8 mouse cellular contexts compared by ENCODE assay signal in genomic region chr9:48984320-48984844, GRCm38 (mm10). TPM values are rescaled to one million over a fixed set of nuclear protein-coding genes. Genes with fewer than 3 reads are reported as not detected.
A peak's percentile ranks its signal among the peaks of the same experiment; 100 is the strongest.
DNase-seq lines count a peak whose midpoint lies in the region; ATAC-seq and TF ChIP-seq lines count a peak whose summit lies in the region.

No protein-coding gene starts in this region.

- H3K27me3 ChIP-seq in heart, embryonic 13.5 days (replicated peaks) = no peaks in the 10 kb centered on the region
- H3K27me3 ChIP-seq in CH12.LX (replicated peaks) = no peaks in the 10 kb centered on the region
- no peaks in the 10 kb centered on the region for H3K27me3 ChIP-seq in forebrain, embryonic 14.5 days (replicated peaks; ENCODE audit: control insufficient read depth, insufficient read depth, low read length)
- no peaks in the 10 kb centered on the region for H3K27me3 ChIP-seq in liver, postnatal 0 days (ENCODE audit: insufficient read depth, low read length)

- WGBS in heart, embryonic 13.5 days = 23% methylated on average over 8 of the region's 8 CpGs
- 27% methylated on average over 8 of the region's 8 CpGs for WGBS in forebrain, embryonic 14.5 days
- WGBS in liver, postnatal 0 days (ENCODE audit: insufficient replicate concordance) = 12% methylated on average over 8 of the region's 8 CpGs

- H3K4me3 ChIP-seq in heart, embryonic 13.5 days = peak overlapping the region; percentile 92
- H3K4me3 ChIP-seq in CH12.LX (replicated peaks in 1 of 3; ENCODE audit: low read depth in 2 of 3, low read length in 2 of 3, poor library complexity in 1 of 3) = peak overlapping the region; percentile 40 to 84 (median 54)
- peak overlapping the region; percentile 79 for H3K4me3 ChIP-seq in forebrain, embryonic 14.5 days (ENCODE audit: low read depth, low read length)
- peak overlapping the region; percentile 74 for H3K4me3 ChIP-seq in liver, postnatal 0 days (ENCODE audit: low read depth, low read length)

- no peak for TF ChIP-seq EP300 in CH12.LX (IDR thresholded peaks at IDR 0.05; ENCODE audit: low read length)
- TF ChIP-seq EP300 in liver, postnatal 0 days (IDR thresholded peaks at IDR 0.05; ENCODE audit: low read depth) = no peak

- peaks cover 51% of the 10 kb centered on the region for H3K4me1 ChIP-seq in heart, embryonic 13.5 days
- peaks cover 2 to 23% of the 10 kb centered on the region in 2 experiments for H3K4me1 ChIP-seq in CH12.LX (ENCODE audit: control insufficient read depth in 1 of 2, insufficient read depth in 2 of 2)
- H3K4me1 ChIP-seq in forebrain, embryonic 14.5 days (ENCODE audit: control insufficient read depth, insufficient read depth, low read length) = peaks cover 16% of the 10 kb centered on the region
- H3K4me1 ChIP-seq in liver, postnatal 0 days (ENCODE audit: insufficient read depth) = peaks cover 26% of the 10 kb centered on the region

- H3K36me3 ChIP-seq in heart, embryonic 13.5 days = no peaks in the 10 kb centered on the region
- peaks cover 0 to 4% of the 10 kb centered on the region in 2 experiments for H3K36me3 ChIP-seq in CH12.LX (replicated peaks in 1 of 2; ENCODE audit: control insufficient read depth in 1 of 2, insufficient read depth in 1 of 2, low read length in 1 of 2)
- no peaks in the 10 kb centered on the region for H3K36me3 ChIP-seq in forebrain, embryonic 14.5 days (ENCODE audit: control insufficient read depth, insufficient read depth, low read length)
- H3K36me3 ChIP-seq in liver, postnatal 0 days (replicated peaks; ENCODE audit: insufficient read depth, low read length) = no peaks in the 10 kb centered on the region

- no peak for TF ChIP-seq POLR2A in CH12.LX (IDR thresholded peaks at IDR 0.05; ENCODE audit: low read depth, low read length)

- peak overlapping the region; percentile 82 for H3K4me2 ChIP-seq in heart, embryonic 13.5 days
- H3K4me2 ChIP-seq in CH12.LX (ENCODE audit: insufficient read depth, low read depth, poor library complexity, severe bottlenecking) = peak overlapping the region; percentile 23
- peak overlapping the region; percentile 75 for H3K4me2 ChIP-seq in forebrain, embryonic 14.5 days (ENCODE audit: low read length)
- peak overlapping the region; percentile 91 for H3K4me2 ChIP-seq in liver, postnatal 0 days (ENCODE audit: low read depth, low read length)

- no peak for TF ChIP-seq RAD21 in CH12.LX (IDR thresholded peaks at IDR 0.05; ENCODE audit: low read depth, low read length)

- peaks cover 2% of the 10 kb centered on the region; the same call in 1 of the 2 replicates for H3K79me2 ChIP-seq in CH12.LX (replicated peaks; ENCODE audit: control insufficient read depth, extremely low read depth, insufficient read depth, poor library complexity, severe bottlenecking)

- ATAC-seq in heart, embryonic 13.5 days (ENCODE audit: extremely low read depth, insufficient number of reproducible peaks, low FRiP score, low TSS enrichment) = no peak
- no peak for ATAC-seq in forebrain, embryonic 14.5 days
- peak; percentile 9 for ATAC-seq in liver, postnatal 0 days

- H3K9me3 ChIP-seq in heart, embryonic 13.5 days = no peaks in the 10 kb centered on the region
- no peaks in the 10 kb centered on the region for H3K9me3 ChIP-seq in CH12.LX (replicated peaks; ENCODE audit: low read length)
- no peaks in the 10 kb centered on the region for H3K9me3 ChIP-seq in forebrain, embryonic 14.5 days (replicated peaks; ENCODE audit: control insufficient read depth, low read length)
- no peaks in the 10 kb centered on the region for H3K9me3 ChIP-seq in liver, postnatal 0 days (ENCODE audit: low read length)

- H3K27ac ChIP-seq in heart, embryonic 13.5 days (replicated peaks) = peak overlapping the region; percentile 94
- H3K27ac ChIP-seq in CH12.LX (ENCODE audit: insufficient read depth, low read depth) = peak overlapping the region; percentile 38; the same call in 1 of the 2 replicates
- peak overlapping the region; percentile 85 for H3K27ac ChIP-seq in forebrain, embryonic 14.5 days (ENCODE audit: low read depth, low read length)
- peak overlapping the region; percentile 92 for H3K27ac ChIP-seq in liver, postnatal 0 days (ENCODE audit: low read depth)

- DNase-seq in heart, adult 9 months (ENCODE audit: low spot score in 2 of 2) = no peak
- peak; percentile 29 for DNase-seq in CH12.LX (ENCODE audit: extremely low read depth)
- DNase-seq in forebrain, embryonic 14.5 days (ENCODE audit: low spot score) = no peak
- DNase-seq in liver, postnatal 0 days = no peak
- no peak for DNase-seq in layer of hippocampus, adult 9-10 months (ENCODE audit: low spot score)
- no peak for DNase-seq in urinary bladder, adult 18-20 months (ENCODE audit: low spot score in 2 of 2)
- DNase-seq in layer of hippocampus, adult 8-10 months (ENCODE audit: low spot score in 2 of 2) = no peak

- dilution Hi-C loops in CH12.LX (cut with MboI; ENCODE audit: extremely low pct_ligation_motif_present, extremely low pct_unique_long_range_greater_than_20kb, low sequenced_read_pairs) = no loop called here

- in situ Hi-C loops in CH12.LX (cut with MboI; ENCODE audit: low pct_ligation_motif_present, low pct_unique_long_range_greater_than_20kb, low sequenced_read_pairs) = no loop called here

- H3K9ac ChIP-seq in heart, embryonic 13.5 days = peak overlapping the region; percentile 88
- peak overlapping the region; percentile 61 for H3K9ac ChIP-seq in CH12.LX (ENCODE audit: insufficient read depth, low read depth)
- H3K9ac ChIP-seq in forebrain, embryonic 14.5 days (ENCODE audit: low read length) = peak overlapping the region; percentile 64; the same call in 1 of the 2 replicates
- peak overlapping the region; percentile 52 for H3K9ac ChIP-seq in liver, postnatal 0 days (replicated peaks)

- peak in 1 of 2 experiments; percentile 15; a peak in 2 of 4 replicates for TF ChIP-seq CTCF in CH12.LX (conservative IDR thresholded peaks at IDR 0.05 in 1 of 2, IDR thresholded peaks at IDR 0.05 in 1 of 2; ENCODE audit: low read depth in 2 of 2, low read length in 2 of 2)
- TF ChIP-seq CTCF in liver, postnatal 0 days (IDR thresholded peaks at IDR 0.05; ENCODE audit: low read depth) = no peak

TF ChIP-seq in CH12.LX, 34 proteins besides CTCF, POLR2A, EP300 and RAD21:
- TF ChIP-seq HCFC1 (IDR thresholded peaks at IDR 0.05; ENCODE audit: low read depth, low read length) (no peak), USF1 (IDR thresholded peaks at IDR 0.05; ENCODE audit: low read depth, low read length) (0 out of 2 replicates have a peak, but pooled peaks have one; percentile 11), CHD2 (IDR thresholded peaks at IDR 0.05; ENCODE audit: low read length) (no peak)

RNA-seq across cellular contexts. Expression of gene Usp28, which starts 0.8 kb away (rescaled TPM):
- 89.2 and 97.2 TPM in 2 replicates for polyA plus RNA-seq in heart, embryonic 13.5 days (2015; fragmentation: Nextera tagmentation; extraction: Ambion mirVana)
- total RNA-seq in CH12.LX (2012; rRNA removed) (5.5 and 7.0 TPM in 2 replicates), CH12.LX (2014; rRNA removed) (5.8 and 6.5 TPM in 2 replicates)
- polyA plus RNA-seq in CH12.LX (2012; ENCODE audit: insufficient read length, low read depth) = 7.7 and 9.3 TPM in 2 replicates
- 19.5 and 27.4 TPM in 2 replicates for polyA plus RNA-seq in forebrain, embryonic 14.5 days (2014; fragmentation: Nextera tagmentation; extraction: Ambion mirVana)
- 2.5 and 3.9 TPM in 2 replicates for polyA plus RNA-seq in liver, postnatal 0 days (2015; fragmentation: Nextera tagmentation; extraction: Ambion mirVana)
- 10 to 100 TPM; 35.2 to 40.7 (median 35.6) TPM for total RNA-seq in layer of hippocampus, adult 8-10 months (2022)

RNA-seq across cellular contexts. Expression of gene Htr3b, which starts 19.6 kb away (rescaled TPM):
- polyA plus RNA-seq in heart, embryonic 13.5 days (2015; fragmentation: Nextera tagmentation; extraction: Ambion mirVana) = 0.12 TPM in 1 of 2 replicates, not detected in the other
- not detected in 2 replicates for total RNA-seq in CH12.LX (2012; rRNA removed)
- not detected in 2 replicates for total RNA-seq in CH12.LX (2014; rRNA removed)
- not detected in 2 replicates for polyA plus RNA-seq in CH12.LX (2012; ENCODE audit: insufficient read length, low read depth)
- polyA plus RNA-seq in forebrain, embryonic 14.5 days (2014; fragmentation: Nextera tagmentation; extraction: Ambion mirVana) = not detected in 2 replicates
- not detected in 2 replicates for polyA plus RNA-seq in liver, postnatal 0 days (2015; fragmentation: Nextera tagmentation; extraction: Ambion mirVana)
- total RNA-seq in layer of hippocampus, adult 8-10 months (2022) = not detected

Comparison
In these comparisons a context has a peak if more than half of its experiments do, and no peak if none do; other contexts are left out.
1. H3K27ac ChIP-seq: peak in every context shown above with its lines; median percentile 94 in heart, embryonic 13.5 days; 92 in liver, postnatal 0 days; 85 in forebrain, embryonic 14.5 days; 38 in CH12.LX.
2. H3K4me2 ChIP-seq: peak in every context shown above with its lines; median percentile 91 in liver, postnatal 0 days; 82 in heart, embryonic 13.5 days; 75 in forebrain, embryonic 14.5 days; 23 in CH12.LX.